In the genomic region with DNA sequence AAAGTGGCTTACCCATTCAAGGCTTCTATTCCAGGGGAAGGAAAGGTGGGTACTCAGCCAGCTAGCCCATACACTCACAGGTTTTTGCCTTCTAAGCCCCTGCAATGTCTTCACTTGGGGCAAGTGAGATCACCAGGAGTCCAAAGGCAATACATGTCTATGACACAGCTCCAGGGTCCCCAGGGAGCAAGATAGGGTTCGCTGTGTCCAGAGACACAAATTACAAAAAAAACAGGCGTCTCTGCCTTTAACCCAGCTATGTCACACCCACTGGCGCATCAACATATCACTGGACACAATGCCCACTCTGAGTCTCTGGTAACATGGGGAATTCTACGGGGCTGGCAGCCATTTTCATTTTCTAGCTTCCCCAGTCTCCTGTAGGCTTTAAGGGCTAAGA, we compare ENCODE assay signal across 23 mouse cellular contexts. TPM values are rescaled to one million over a fixed set of nuclear protein-coding genes. Genes with fewer than 3 reads are reported as not detected.
DNase-seq lines count a peak whose midpoint lies in the region; ATAC-seq and TF ChIP-seq lines count a peak whose summit lies in the region.
"Had no signal": no experiment of that assay in that cellular context is flagged by ENCODE, and none has a peak within 500 bp of the region (broad histone marks: within the 10 kb centered on the region; RNA-seq: fewer than 3 reads in every experiment).

No protein-coding gene starts in this region.

- H3K27ac ChIP-seq in left cerebral cortex, adult 2 months = peak overlapping the region; percentile 24; the same call in 1 of the 2 replicates
- H3K27ac ChIP-seq in small intestine, adult 2 months (ENCODE audit: insufficient read depth, low read depth, low read length) = peak overlapping the region; percentile 24; the same call in 1 of the 2 replicates
- H3K27ac ChIP-seq: embryonic facial prominence, embryonic 10.5 days; forebrain, embryonic 15.5 days; hindbrain, embryonic 15.5 days; kidney, embryonic 15.5 days; limb, embryonic 12.5 days had no signal

- intact Hi-C loops in heart, postnatal 36 days (cut with DNase I) = loop anchor here (2.0 kb wide), 1 partner anchor 27 kb away; the partner anchor contains the start of gene Rnf135
- intact Hi-C loops in left cerebral cortex, adult 2 months (cut with DNase I) = loop anchor here (2.0 kb wide), 1 partner anchor 21 kb away; no protein-coding TSS in a partner anchor

- DNase-seq in heart, adult 11 months = peak; percentile 96
- DNase-seq in heart, postnatal 36 days = no peak
- no peak for DNase-seq in left cerebral cortex, adult 2 months (ENCODE audit: extremely low spot score in 1 of 2, low spot score in 2 of 2)
- no peak for DNase-seq in left cerebral cortex, adult 18-20 months (ENCODE audit: low spot score in 2 of 2)
- no peak for DNase-seq in layer of hippocampus, postnatal 25 days (ENCODE audit: extremely low spot score in 1 of 2, low spot score in 1 of 2)
- DNase-seq: adrenal gland, postnatal 14 days; cerebellum, adult 9-10 months; gastrocnemius, postnatal 14 days; heart, adult 18-20 months; kidney, postnatal 36 days; lung, adult 18-20 months; lung, postnatal 36 days; spleen, adult 18-20 months had no signal

- no peak for TF ChIP-seq POLR2A in small intestine, adult 2 months (IDR thresholded peaks at IDR 0.05; ENCODE audit: low read depth, low read length)

- peaks cover 38% of the 10 kb centered on the region for H3K4me1 ChIP-seq in megakaryocyte, embryonic 14.5 days
- peaks cover 19% of the 10 kb centered on the region for H3K4me1 ChIP-seq in small intestine, adult 2 months (ENCODE audit: control insufficient read depth, insufficient read depth, insufficient read length, low read length)

- no peak for TF ChIP-seq CTCF in left cerebral cortex, adult 2 months (IDR thresholded peaks at IDR 0.05)
- TF ChIP-seq CTCF in small intestine, adult 2 months (IDR thresholded peaks at IDR 0.05; ENCODE audit: extremely low read depth, insufficient read length, insufficient replicate concordance, low read depth, low read length) = no peak

- WGBS in small intestine, adult 2 months = 87% methylated on average over 4 of the region's 4 CpGs

- H3K9me3 ChIP-seq in megakaryocyte, embryonic 14.5 days = no peaks in the 10 kb centered on the region
- H3K9me3 ChIP-seq: embryonic facial prominence, embryonic 10.5 days; forebrain, embryonic 15.5 days; hindbrain, embryonic 15.5 days; kidney, embryonic 15.5 days; limb, embryonic 12.5 days had no signal

- no peaks in the 10 kb centered on the region for H3K36me3 ChIP-seq in megakaryocyte, embryonic 14.5 days (replicated peaks; ENCODE audit: low read length)
- H3K36me3 ChIP-seq in small intestine, adult 2 months (ENCODE audit: control insufficient read depth, insufficient read depth, low read length) = peaks cover 1% of the 10 kb centered on the region
- H3K36me3 ChIP-seq: embryonic facial prominence, embryonic 10.5 days; forebrain, embryonic 15.5 days; hindbrain, embryonic 15.5 days; kidney, embryonic 15.5 days; limb, embryonic 12.5 days had no signal

- ATAC-seq in megakaryocyte, adult 5-6 weeks (ENCODE audit: poor library complexity, severe bottlenecking) = no peak
- ATAC-seq: forebrain, embryonic 15.5 days had no signal

- H3K27me3 ChIP-seq in megakaryocyte, embryonic 14.5 days (replicated peaks) = peaks cover 56% of the 10 kb centered on the region
- H3K27me3 ChIP-seq in small intestine, adult 2 months (ENCODE audit: control insufficient read depth, insufficient read depth, low read length) = no peaks in the 10 kb centered on the region

- H3K4me3 ChIP-seq in left cerebral cortex, adult 2 months = peak overlapping the region; percentile 11
- H3K4me3 ChIP-seq in megakaryocyte, embryonic 14.5 days (replicated peaks) = peak overlapping the region; percentile 29
- peak overlapping the region; percentile 6; the same call in 1 of the 2 replicates for H3K4me3 ChIP-seq in small intestine, adult 2 months (ENCODE audit: low read depth, low read length)
- H3K4me3 ChIP-seq: embryonic facial prominence, embryonic 10.5 days; forebrain, embryonic 15.5 days; hindbrain, embryonic 15.5 days; kidney, embryonic 15.5 days; limb, embryonic 12.5 days had no signal

RNA-seq across cellular contexts. Expression of gene Adap2, which starts 2.1 kb away (rescaled TPM):
- 10 to 100 TPM; 11.6 to 16.6 TPM for total RNA-seq in heart, postnatal 36 days (2021)
- total RNA-seq in left cerebral cortex, adult 2 months (2021) = 1 to 10 TPM; 6.2 to 9.0 TPM
- 1 to 10 TPM; 4.7 to 7.2 TPM for total RNA-seq in left cerebral cortex, adult 18-20 months (2021)
- polyA plus RNA-seq in megakaryocyte, embryonic 14.5 days (2012; ENCODE audit: insufficient read depth, low replicate concordance) = 4.2 TPM in 1 of 2 replicates, not detected in the other
- total RNA-seq in megakaryocyte, adult 5-6 weeks (2015) = 2.7 and 3.7 TPM in 2 replicates
- 4.2 and 5.8 TPM in 2 replicates for total RNA-seq in megakaryocyte, adult 5-6 weeks (2017)
- 17.3 and 23.2 TPM in 2 replicates for polyA plus RNA-seq in small intestine, adult 2 months (2012; rRNA removed)
- total RNA-seq in layer of hippocampus, postnatal 25 days (2021) = 1 to 10 TPM; 7.0 to 7.4 TPM
- total RNA-seq: common myeloid progenitor, adult 5-6 weeks; hematopoietic stem cell, adult 5-6 weeks had no signal

RNA-seq across cellular contexts. Expression of gene Tefm, which starts 14.0 kb away (rescaled TPM):
- 10 to 100 TPM; 26.4 to 27.8 TPM for total RNA-seq in heart, postnatal 36 days (2021)
- 10 to 100 TPM in 1 of 2 experiments, 1 to 10 TPM in 1; 8.0 to 10.6 TPM for total RNA-seq in left cerebral cortex, adult 2 months (2021)
- 1 to 10 TPM; 6.9 to 7.2 TPM for total RNA-seq in left cerebral cortex, adult 18-20 months (2021)
- 0.44 TPM in 1 of 2 replicates, not detected in the other for polyA plus RNA-seq in megakaryocyte, embryonic 14.5 days (2012; ENCODE audit: insufficient read depth, low replicate concordance)
- total RNA-seq in megakaryocyte, adult 5-6 weeks (2015) = 9.7 and 11.4 TPM in 2 replicates
- 10.4 and 11.4 TPM in 2 replicates for total RNA-seq in megakaryocyte, adult 5-6 weeks (2017)
- 0.60 and 1.1 TPM in 2 replicates for polyA plus RNA-seq in small intestine, adult 2 months (2012; rRNA removed)
- total RNA-seq in layer of hippocampus, postnatal 25 days (2021) = 10 to 100 TPM in 1 of 2 experiments, 1 to 10 TPM in 1; 9.2 to 10.8 TPM

RNA-seq across cellular contexts. Expression of gene Rnf135, which starts 27.7 kb away (rescaled TPM):
- total RNA-seq in heart, postnatal 36 days (2021) = 1 to 10 TPM; 5.3 to 5.8 TPM
- total RNA-seq in left cerebral cortex, adult 2 months (2021) = 1 to 10 TPM; 3.5 to 3.7 TPM
- total RNA-seq in left cerebral cortex, adult 18-20 months (2021) = 1 to 10 TPM; 3.9 to 4.1 TPM
- 2.6 and 3.6 TPM in 2 replicates for polyA plus RNA-seq in megakaryocyte, embryonic 14.5 days (2012; ENCODE audit: insufficient read depth, low replicate concordance)
- 4.8 and 9.1 TPM in 2 replicates for total RNA-seq in megakaryocyte, adult 5-6 weeks (2015)
- total RNA-seq in megakaryocyte, adult 5-6 weeks (2017) = 4.4 and 4.7 TPM in 2 replicates
- polyA plus RNA-seq in small intestine, adult 2 months (2012; rRNA removed) = 4.3 and 5.9 TPM in 2 replicates
- 1 to 10 TPM; 3.5 to 3.9 TPM for total RNA-seq in layer of hippocampus, postnatal 25 days (2021)

RNA-seq across cellular contexts. Expression of gene Rhot1, which starts 52.9 kb away (rescaled TPM):
- 10 to 100 TPM; 62.5 to 63.0 TPM for total RNA-seq in heart, postnatal 36 days (2021)
- total RNA-seq in left cerebral cortex, adult 2 months (2021) = 10 to 100 TPM; 70.0 to 70.1 TPM
- total RNA-seq in left cerebral cortex, adult 18-20 months (2021) = 10 to 100 TPM; 72.1 to 73.3 TPM
- polyA plus RNA-seq in megakaryocyte, embryonic 14.5 days (2012; ENCODE audit: insufficient read depth, low replicate concordance) = 2.6 and 3.2 TPM in 2 replicates
- total RNA-seq in megakaryocyte, adult 5-6 weeks (2015) = 42.5 and 45.0 TPM in 2 replicates
- 34.6 and 37.8 TPM in 2 replicates for total RNA-seq in megakaryocyte, adult 5-6 weeks (2017)
- polyA plus RNA-seq in small intestine, adult 2 months (2012; rRNA removed) = 1.8 and 3.0 TPM in 2 replicates
- total RNA-seq in layer of hippocampus, postnatal 25 days (2021) = 10 to 100 TPM; 68.2 to 71.2 TPM
